Mouse (Mus musculus) forebrain, embryonic 11.5 days (tissue): Measurements from ENCODE around the gene Ccdc187. TPM values are rescaled to one million over a fixed set of nuclear protein-coding genes. Genes with fewer than 3 reads are reported as not detected.
A peak's percentile ranks its signal among the peaks of the same experiment; 100 is the strongest.

ENCODE experiments used
- ATAC-seq: fragments of 200-750 bp; cut with Nextera tagmentation; replicated peaks from 2 replicates; pipeline ENCODE4 v1.8.0; 2017; ENCODE audit warnings: moderate TSS enrichment; ENCODE audit not compliant: low FRiP score
- DNase-seq: peaks from one replicate; pipeline ENCODE4 v3.0.0-alpha.2; 2017; ENCODE audit warnings: low spot score
- H3K27ac ChIP-seq: fragments of 300-500 bp; sonication (generic); 2 replicates; pipeline ENCODE4 v1.5.1; 2014; ENCODE audit warnings: low read depth, low read length
- H3K27me3 ChIP-seq: fragments of 300-500 bp; sonication (generic); 2 replicates; pipeline ENCODE4 v1.6.1; 2014; ENCODE audit warnings: mild to moderate bottlenecking, low read length, mixed read lengths; ENCODE audit not compliant: control insufficient read depth, insufficient read depth
- H3K36me3 ChIP-seq: fragments of 300-500 bp; sonication (generic); 2 replicates; pipeline ENCODE4 v1.6.1; 2014; ENCODE audit warnings: mild to moderate bottlenecking, low read length, moderate library complexity, mixed read lengths; ENCODE audit not compliant: control insufficient read depth, insufficient read depth
- H3K4me1 ChIP-seq: fragments of 300-500 bp; sonication (generic); replicated peaks from 2 replicates; pipeline ENCODE4 v1.6.1; 2014; ENCODE audit warnings: low read length, mixed read lengths; ENCODE audit not compliant: control insufficient read depth, insufficient read depth
- H3K4me2 ChIP-seq: fragments of 300-500 bp; sonication (generic); 2 replicates; pipeline ENCODE4 v1.6.1; 2014; ENCODE audit warnings: low read depth, mild to moderate bottlenecking, low read length, moderate library complexity, mixed read lengths; ENCODE audit not compliant: severe bottlenecking
- H3K4me3 ChIP-seq: fragments of 300-500 bp; sonication (generic); 2 replicates; pipeline ENCODE4 v1.5.1; 2014; ENCODE audit warnings: low read depth, low read length
- H3K9ac ChIP-seq: fragments of 300-500 bp; sonication (generic); 2 replicates; pipeline ENCODE4 v1.6.1; 2014; ENCODE audit warnings: low read length
- H3K9me3 ChIP-seq: fragments of 300-500 bp; sonication (generic); 2 replicates; pipeline ENCODE4 v1.6.1; 2016; ENCODE audit warnings: low read length, mixed read lengths; ENCODE audit not compliant: control insufficient read depth
- WGBS: fragments of 180-500 bp; shearing (Covaris S2); extraction: QIAGEN DNeasy Blood & Tissue Kit; methylation state at CpG from one replicate; pipeline ENCODE4 v1.1.7; 2014; 5-methylcytosine and 5-hydroxymethylcytosine counted together
- polyA plus RNA-seq: library from polyadenylated mRNA; unstranded; fragments of >200 nt; fragmentation: Nextera tagmentation; extraction: Ambion mirVana; gene quantifications from 2 replicates; pipeline ENCODE4 v1.2.1, GENCODE M21; 2014

Gene Ccdc187
- polyA plus RNA-seq, 1 experiment from 2014 or later: 0.05 TPM

- 26% methylated on average over 7 of the region's 7 CpGs for WGBS
- Histone ChIP-seq H3K4me3 (no peak overlapping the region), H3K4me1 (peaks cover 21% of the 10 kb centered on the region), H3K9ac (no peak overlapping the region; the same call in 1 of the 2 replicates), H3K27me3 (peaks cover 2% of the 10 kb centered on the region; the same call in 1 of the 2 replicates), H3K27ac (peak overlapping the region; percentile 65), H3K4me2 (no peak overlapping the region), H3K9me3 (no peaks in the 10 kb centered on the region), H3K36me3 (no peaks in the 10 kb centered on the region)
- 0 out of 2 replicates have a peak, but pooled peaks have one; percentile 2 for ATAC-seq
- no peak for DNase-seq
Measured at GRCm38 (mm10) chr2:26299336-26299735, 5.0 kb upstream of the Ccdc187 start.

GRCm38 (mm10) chr2:26298856-26299230 is 4.5 kb upstream of the Ccdc187 start:
- 7% methylated on average over 4 of the region's 4 CpGs for WGBS
- H3K9ac ChIP-seq: peak overlapping the region; percentile 39
- ATAC-seq (peak; percentile 58), DNase-seq (no peak)
- H3K27ac ChIP-seq: peak overlapping the region; percentile 65
- no peaks in the 10 kb centered on the region for H3K36me3 ChIP-seq
- no peaks in the 10 kb centered on the region for H3K9me3 ChIP-seq
- peaks cover 2% of the 10 kb centered on the region; the same call in 1 of the 2 replicates for H3K27me3 ChIP-seq
- H3K4me1 ChIP-seq: peaks cover 21% of the 10 kb centered on the region
- no peak overlapping the region for H3K4me3 ChIP-seq
- H3K4me2 ChIP-seq: no peak overlapping the region

DNA sequence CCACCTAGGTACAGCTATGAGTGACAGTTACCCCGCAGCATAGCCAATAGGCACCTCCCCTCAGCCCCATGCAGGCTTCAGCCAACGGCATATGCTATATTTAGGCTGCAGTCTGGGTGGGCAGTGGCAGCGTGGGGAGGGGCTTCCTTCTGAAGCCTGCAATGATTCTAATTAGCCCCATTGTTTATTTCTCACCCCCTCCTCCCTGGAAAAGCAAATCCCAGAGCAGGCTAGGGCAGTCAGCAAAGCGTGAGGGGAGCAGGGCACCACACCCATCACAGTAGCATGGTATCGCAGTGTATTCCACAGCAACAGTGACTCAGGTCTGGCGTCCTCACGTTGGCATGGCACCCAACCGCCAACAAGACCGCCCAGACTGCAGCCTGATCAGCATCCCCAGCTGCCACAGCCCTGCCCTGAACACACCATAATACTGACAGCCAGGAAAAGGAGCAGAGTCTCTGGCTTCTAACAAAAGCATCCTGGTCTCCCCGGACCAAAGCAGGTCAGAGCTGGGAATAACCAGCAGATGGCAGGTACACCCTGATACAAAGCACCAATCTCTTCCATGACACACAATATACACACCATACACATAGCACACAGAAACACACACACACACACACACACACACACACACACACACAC is 4.0 kb upstream of the Ccdc187 start:
- H3K4me1 ChIP-seq: peaks cover 21% of the 10 kb centered on the region
- WGBS: 5% methylated on average over 10 of the region's 10 CpGs
- DNase-seq (peak; percentile 77), ATAC-seq (peak; percentile 83)
- H3K27me3 ChIP-seq: peaks cover 2% of the 10 kb centered on the region; the same call in 1 of the 2 replicates
- H3K36me3 ChIP-seq: no peaks in the 10 kb centered on the region
- H3K4me2 ChIP-seq: peak overlapping the region; percentile 26; the same call in 1 of the 2 replicates
- H3K9me3 ChIP-seq: no peaks in the 10 kb centered on the region
- no peak overlapping the region for H3K4me3 ChIP-seq
- peak overlapping the region; percentile 65 for H3K27ac ChIP-seq
- peak overlapping the region; percentile 39 for H3K9ac ChIP-seq

GRCm38 (mm10) chr2:26296606-26297195 is 2.3 kb upstream of the Ccdc187 start:
- no peak overlapping the region for H3K27ac ChIP-seq
- H3K27me3 ChIP-seq: peaks cover 2% of the 10 kb centered on the region; the same call in 1 of the 2 replicates
- 59% methylated on average over 6 of the region's 6 CpGs for WGBS
- no peak overlapping the region for H3K4me2 ChIP-seq
- no peaks in the 10 kb centered on the region for H3K36me3 ChIP-seq
- H3K9ac ChIP-seq: no peak overlapping the region
- no peak overlapping the region for H3K4me3 ChIP-seq
- DNase-seq (no peak), ATAC-seq (no peak)
- H3K4me1 ChIP-seq: peaks cover 21% of the 10 kb centered on the region
- no peaks in the 10 kb centered on the region for H3K9me3 ChIP-seq

- Histone ChIP-seq H3K27me3 (no peaks in the 10 kb centered on the region), H3K9ac (no peak overlapping the region), H3K9me3 (no peaks in the 10 kb centered on the region), H3K4me2 (no peak overlapping the region), H3K36me3 (no peaks in the 10 kb centered on the region), H3K4me3 (no peak overlapping the region), H3K4me1 (no peaks in the 10 kb centered on the region), H3K27ac (no peak overlapping the region)
- WGBS: 89% methylated on average over 5 of the region's 5 CpGs
- ATAC-seq (no peak), DNase-seq (no peak)
Measured at GRCm38 (mm10) chr2:26290133-26290532, 4.2 kb downstream of the Ccdc187 start.

GRCm38 (mm10) chr2:26286391-26286790 is 8.0 kb downstream of the Ccdc187 start:
- Histone ChIP-seq H3K4me1 (no peaks in the 10 kb centered on the region), H3K27me3 (no peaks in the 10 kb centered on the region), H3K36me3 (no peaks in the 10 kb centered on the region), H3K4me2 (no peak overlapping the region), H3K27ac (no peak overlapping the region), H3K9ac (no peak overlapping the region), H3K9me3 (no peaks in the 10 kb centered on the region), H3K4me3 (no peak overlapping the region)
- ATAC-seq (no peak), DNase-seq (no peak)
- 76% methylated on average over 7 of the region's 7 CpGs for WGBS

- Histone ChIP-seq H3K4me2 (no peak overlapping the region), H3K27ac (no peak overlapping the region), H3K9me3 (no peaks in the 10 kb centered on the region), H3K27me3 (no peaks in the 10 kb centered on the region), H3K36me3 (no peaks in the 10 kb centered on the region), H3K4me3 (no peak overlapping the region), H3K4me1 (no peaks in the 10 kb centered on the region), H3K9ac (no peak overlapping the region)
- WGBS: 79% methylated on average over 7 of the region's 7 CpGs
- ATAC-seq (no peak), DNase-seq (no peak)
Measured at GRCm38 (mm10) chr2:26285804-26286203, 8.6 kb downstream of the Ccdc187 start.

GRCm38 (mm10) chr2:26280594-26280993 is 13.8 kb downstream of the Ccdc187 start:
- no peaks in the 10 kb centered on the region for H3K9me3 ChIP-seq
- H3K4me2 ChIP-seq: no peak overlapping the region
- H3K36me3 ChIP-seq: no peaks in the 10 kb centered on the region
- no peak for DNase-seq
- no peak for ATAC-seq
- no peak overlapping the region for H3K9ac ChIP-seq
- no peak overlapping the region for H3K27ac ChIP-seq
- WGBS: 70% methylated on average over 11 of the region's 11 CpGs
- H3K4me3 ChIP-seq: no peak overlapping the region
- H3K27me3 ChIP-seq: no peaks in the 10 kb centered on the region
- H3K4me1 ChIP-seq: no peaks in the 10 kb centered on the region

DNA sequence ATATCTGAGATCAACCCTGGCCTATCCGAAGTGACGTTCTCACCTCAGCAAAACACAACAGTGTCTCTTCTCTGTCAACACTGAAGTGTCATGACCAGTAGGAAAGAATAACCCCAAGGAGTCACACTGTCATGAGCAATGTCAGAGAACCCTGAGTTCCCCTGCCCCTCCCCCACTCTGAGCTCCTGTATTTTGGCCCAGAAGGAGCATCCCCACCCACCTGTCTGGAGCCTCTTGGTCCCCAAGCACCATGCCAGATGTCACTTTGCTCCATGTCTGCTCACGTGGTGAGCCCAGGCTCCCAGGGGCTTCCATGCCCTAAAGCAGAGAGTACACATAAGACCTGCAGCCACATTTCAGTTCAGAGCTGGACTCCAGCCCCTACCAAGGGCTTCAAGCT is 14.6 kb downstream of the Ccdc187 start:
- Histone ChIP-seq H3K4me3 (no peak overlapping the region), H3K4me1 (no peaks in the 10 kb centered on the region), H3K4me2 (no peak overlapping the region), H3K9ac (no peak overlapping the region), H3K36me3 (no peaks in the 10 kb centered on the region), H3K9me3 (no peaks in the 10 kb centered on the region), H3K27ac (no peak overlapping the region), H3K27me3 (no peaks in the 10 kb centered on the region)
- no peak for ATAC-seq
- WGBS: 86% methylated on average over 3 of the region's 3 CpGs
- DNase-seq: no peak
